Mouse (Mus musculus): Measurements from ENCODE around the gene Zfyve27. TPM values are rescaled to one million over a fixed set of nuclear protein-coding genes. Genes with fewer than 3 reads are reported as not detected.

Gene Zfyve27
- polyA plus RNA-seq, 1 experiment from 2014 or later: 35.5 TPM

Other genes starting within 250 kb of the Zfyve27 start
- 56.4 and 57.4 TPM in 2 replicates for gene Exosc1, start 230.5 kb upstream of the Zfyve27 start, polyA plus RNA-seq (2014; fragmentation: Nextera tagmentation; extraction: Ambion mirVana)
- gene Zdhhc16, start 230.5 kb upstream of the Zfyve27 start, polyA plus RNA-seq (2014; fragmentation: Nextera tagmentation; extraction: Ambion mirVana): 72.3 and 72.8 TPM in 2 replicates
- 28.1 and 30.4 TPM in 2 replicates for gene Mms19, start 182.8 kb upstream of the Zfyve27 start, polyA plus RNA-seq (2014; fragmentation: Nextera tagmentation; extraction: Ambion mirVana)
- 6.3 and 6.9 TPM in 2 replicates for gene Ubtd1, start 182.2 kb upstream of the Zfyve27 start, polyA plus RNA-seq (2014; fragmentation: Nextera tagmentation; extraction: Ambion mirVana)
- gene Ankrd2, start 128.0 kb upstream of the Zfyve27 start, polyA plus RNA-seq (2014; fragmentation: Nextera tagmentation; extraction: Ambion mirVana): 0.45 and 1.00 TPM in 2 replicates
- gene Hoga1, start 118.3 kb upstream of the Zfyve27 start, polyA plus RNA-seq (2014; fragmentation: Nextera tagmentation; extraction: Ambion mirVana): 0.94 and 1.3 TPM in 2 replicates
- gene 4933411K16Rik, start 111.7 kb upstream of the Zfyve27 start, polyA plus RNA-seq (2014; fragmentation: Nextera tagmentation; extraction: Ambion mirVana): not detected in 2 replicates
- gene Morn4, start 77.6 kb upstream of the Zfyve27 start, polyA plus RNA-seq (2014; fragmentation: Nextera tagmentation; extraction: Ambion mirVana): 144 and 145 TPM in 2 replicates
- 33.1 and 40.8 TPM in 2 replicates for gene Pi4k2a, start 73.5 kb upstream of the Zfyve27 start, polyA plus RNA-seq (2014; fragmentation: Nextera tagmentation; extraction: Ambion mirVana)
- 5.8 and 6.0 TPM in 2 replicates for gene Avpi1, start 34.9 kb upstream of the Zfyve27 start, polyA plus RNA-seq (2014; fragmentation: Nextera tagmentation; extraction: Ambion mirVana)
- 1.5 and 1.8 TPM in 2 replicates for gene Marveld1, start 16.6 kb upstream of the Zfyve27 start, polyA plus RNA-seq (2014; fragmentation: Nextera tagmentation; extraction: Ambion mirVana)
- 0.68 and 0.82 TPM in 2 replicates for gene Sfrp5, start 38.3 kb downstream of the Zfyve27 start, polyA plus RNA-seq (2014; fragmentation: Nextera tagmentation; extraction: Ambion mirVana)
- gene Golga7b, start 83.6 kb downstream of the Zfyve27 start, polyA plus RNA-seq (2014; fragmentation: Nextera tagmentation; extraction: Ambion mirVana): 34.1 and 42.2 TPM in 2 replicates

Data from midbrain, embryonic 14.5 days (tissue).